Mouse (Mus musculus) T-helper 2 cell (primary cell): Measurements from ENCODE around the gene Smpd3.

Experiments used
- in situ Hi-C: fragments of 300-600 bp; cut with MboI, MseI; formaldehyde crosslinking; loops from one replicate; pipeline ENCODE4 v1.15.1; 2025; ENCODE audit warnings: high pct_unique_total_duplicates

The Smpd3 gene

GRCm38 (mm10) chr8:106234567-106235261, 103.1 kb downstream of the Smpd3 start:
- in situ Hi-C loops, result no loop called here

- in situ Hi-C loops, result no loop called here
Measured at GRCm38 (mm10) chr8:106232751-106233150, 105.0 kb downstream of the Smpd3 start.

GRCm38 (mm10) chr8:106231536-106231935, 106.3 kb downstream of the Smpd3 start:
- in situ Hi-C loops, result no loop called here

GRCm38 (mm10) chr8:106226589-106226988, 111.2 kb downstream of the Smpd3 start:
- in situ Hi-C loops, result no loop called here

GRCm38 (mm10) chr8:106219620-106220019, 118.2 kb downstream of the Smpd3 start:
- in situ Hi-C loops, result loop anchor here (10.0 kb wide), 1 partner anchor 895 kb away; the partner anchor contains the start of genes Lrrc29 and Tmem208

GRCm38 (mm10) chr8:106213959-106214358, 123.8 kb downstream of the Smpd3 start:
- in situ Hi-C loops, result loop anchor here (10.0 kb wide), 1 partner anchor 889 kb away; the partner anchor contains the start of genes Lrrc29 and Tmem208

GRCm38 (mm10) chr8:106211421-106211820, 126.4 kb downstream of the Smpd3 start:
- in situ Hi-C loops, result loop anchor here (10.0 kb wide), 1 partner anchor 887 kb away; the partner anchor contains the start of genes Lrrc29 and Tmem208

- in situ Hi-C loops, result loop anchor here (10.0 kb wide), 1 partner anchor 886 kb away; the partner anchor contains the start of genes Lrrc29 and Tmem208
Measured at GRCm38 (mm10) chr8:106210821-106211345, 126.9 kb downstream of the Smpd3 start, which contains the start of the genes Slc7a6os and Prmt7. TSS of gene Slc7a6os (minus strand) at chr8:106210935. TSS of gene Prmt7 (plus strand) at chr8:106210936.

- in situ Hi-C loops, result loop anchor here (10.0 kb wide), 1 partner anchor 885 kb away; the partner anchor contains the start of genes Lrrc29 and Tmem208
Measured at GRCm38 (mm10) chr8:106210035-106210731, 127.6 kb downstream of the Smpd3 start.
